Mouse (Mus musculus) liver, embryonic 14.5 days (tissue): ENCODE data around the gene Ephx1.

Source experiments
- CTCF ChIP-seq: IDR thresholded peaks from 2 replicates; pipeline ENCODE4 v1.5.1; 2016; ENCODE audit warnings: antibody characterized with exemption, low read depth, control low read depth
- EP300 ChIP-seq: IDR thresholded peaks from 2 replicates; pipeline ENCODE4 v1.6.1; 2016; ENCODE audit warnings: antibody characterized with exemption, low read depth

DNA sequence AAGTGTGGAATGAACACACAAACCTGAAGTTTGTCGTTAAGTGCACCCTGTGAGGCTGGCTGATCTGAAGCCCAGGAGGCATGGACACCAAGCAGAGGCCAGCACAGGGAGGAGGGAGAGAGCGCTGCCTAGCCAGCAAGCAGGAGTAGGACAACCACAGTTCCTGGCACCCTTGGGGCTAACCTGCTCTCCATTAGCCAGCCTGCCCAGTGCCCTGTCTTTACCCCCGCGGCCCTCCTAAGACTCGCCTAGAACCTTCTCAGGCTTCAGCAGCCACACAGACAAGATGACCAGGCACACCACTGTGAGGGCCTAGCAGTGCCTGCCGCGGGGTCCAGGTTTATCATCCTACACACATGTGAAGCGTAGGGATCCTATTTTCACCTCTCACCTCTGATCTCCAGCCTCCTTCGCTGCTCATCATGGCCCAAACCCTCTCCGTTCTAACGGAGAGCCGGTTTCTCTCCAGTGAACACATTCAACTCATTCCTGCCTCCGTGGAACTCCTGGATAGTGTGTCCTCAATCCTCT lies 2.7 kb downstream of the Ephx1 start:
- TF ChIP-seq CTCF (no peak), EP300 (no peak)
